ENCODE assay signal across 8 mouse cellular contexts in the genomic region with DNA sequence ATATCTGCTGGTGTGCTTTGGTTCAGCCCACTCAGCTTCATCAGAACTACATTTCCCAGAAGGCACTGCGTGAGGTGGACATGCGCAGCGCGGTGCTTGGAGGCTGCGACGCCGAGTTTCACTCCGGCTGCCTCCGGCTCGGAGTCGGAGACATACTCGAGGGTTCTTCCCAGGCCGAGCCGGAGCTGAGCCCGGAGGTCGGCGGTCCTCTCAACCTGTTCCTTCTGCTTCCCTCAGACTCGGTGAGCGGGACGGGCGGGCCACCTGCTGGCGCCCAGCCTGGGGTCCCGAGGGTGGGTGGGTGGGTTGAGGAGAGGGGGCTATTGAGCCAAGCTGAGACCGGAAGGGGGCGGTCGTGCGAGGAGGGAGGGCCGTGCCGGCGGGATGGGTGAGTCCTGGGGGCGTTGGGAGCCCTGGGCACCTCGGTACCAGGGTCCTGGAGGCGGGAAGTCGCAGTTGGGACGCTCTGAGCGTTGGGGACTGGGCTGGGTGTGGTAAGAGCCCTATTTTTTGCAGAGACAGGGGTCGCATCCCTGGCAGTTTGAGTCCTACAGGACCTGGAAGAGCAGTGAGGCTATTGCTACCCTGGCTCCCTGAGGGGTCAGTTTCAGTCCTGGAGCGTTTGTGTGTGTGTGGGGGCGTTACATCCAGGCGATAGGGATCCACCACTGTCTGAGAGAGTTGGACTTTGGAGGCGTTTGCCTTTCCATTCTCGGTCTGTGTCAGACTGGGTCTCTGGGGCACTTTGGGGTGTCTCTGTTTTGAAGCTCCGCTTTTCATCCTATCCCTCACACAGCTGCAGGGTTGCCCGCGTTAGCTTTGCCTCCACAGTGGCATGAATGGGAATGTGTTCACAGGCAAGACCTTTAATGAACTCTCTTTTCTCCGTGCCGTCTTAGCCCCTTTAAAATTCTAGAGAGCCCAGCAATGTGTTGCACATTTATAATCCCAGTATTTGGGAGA. TPM values are rescaled to one million over a fixed set of nuclear protein-coding genes. Genes with fewer than 3 reads are reported as not detected.
A peak's percentile ranks its signal among the peaks of the same experiment; 100 is the strongest.
DNase-seq lines count a peak whose midpoint lies in the region; ATAC-seq and TF ChIP-seq lines count a peak whose summit lies in the region.

A gene (plus strand): TSS at position 76 of the 963 bp plus-strand sequence.

- 0 out of 2 replicates have a peak, but pooled peaks cover 3% of the 10 kb centered on the region for H3K4me1 ChIP-seq in embryonic facial prominence, embryonic 14.5 days (ENCODE audit: control insufficient read depth, insufficient read depth, low read length)
- H3K4me1 ChIP-seq in limb, embryonic 14.5 days (ENCODE audit: control insufficient read depth, insufficient read depth, low read length), result peaks cover 7% of the 10 kb centered on the region
- H3K4me1 ChIP-seq in midbrain, postnatal 0 days (ENCODE audit: insufficient read depth, low read length), result peaks cover 11% of the 10 kb centered on the region; the same call in 1 of the 2 replicates

- peak; percentile 98 for ATAC-seq in embryonic facial prominence, embryonic 14.5 days (ENCODE audit: low read depth)
- peak; percentile 97 for ATAC-seq in limb, embryonic 14.5 days (ENCODE audit: low FRiP score, low read depth)
- peak; percentile 94 for ATAC-seq in midbrain, postnatal 0 days (ENCODE audit: low FRiP score)

- TF ChIP-seq POLR2A in limb, embryonic 14.5 days (IDR thresholded peaks at IDR 0.05; ENCODE audit: borderline replicate concordance, extremely low read depth, insufficient read depth, insufficient read length), result peak; percentile 94; the same call in 1 of the 2 replicates

- peaks cover 27% of the 10 kb centered on the region for H3K36me3 ChIP-seq in embryonic facial prominence, embryonic 14.5 days (ENCODE audit: control insufficient read depth, insufficient read depth, low read length)
- H3K36me3 ChIP-seq in limb, embryonic 14.5 days (ENCODE audit: control insufficient read depth, insufficient read depth, low read length), result peaks cover 32% of the 10 kb centered on the region
- H3K36me3 ChIP-seq in midbrain, postnatal 0 days (ENCODE audit: insufficient read depth, low read length), result no peaks in the 10 kb centered on the region

- peak within 1 kb of the TSS; percentile 69 for H3K4me2 ChIP-seq in embryonic facial prominence, embryonic 14.5 days (ENCODE audit: low read depth, low read length)
- peak within 1 kb of the TSS; percentile 89 for H3K4me2 ChIP-seq in limb, embryonic 14.5 days (replicated peaks; ENCODE audit: low read depth, low read length, severe bottlenecking)
- peak within 1 kb of the TSS; percentile 76 for H3K4me2 ChIP-seq in midbrain, postnatal 0 days (ENCODE audit: low read depth, low read length, poor library complexity, severe bottlenecking)

- H3K27ac ChIP-seq in embryonic facial prominence, embryonic 14.5 days (replicated peaks; ENCODE audit: low read depth, low read length), result peak within 1 kb of the TSS; percentile 87
- peak within 1 kb of the TSS; percentile 68 for H3K27ac ChIP-seq in limb, embryonic 14.5 days (replicated peaks; ENCODE audit: low read depth, low read length)
- peak within 1 kb of the TSS; percentile 85 for H3K27ac ChIP-seq in midbrain, postnatal 0 days (ENCODE audit: low read depth, low read length)

- TF ChIP-seq CTCF in midbrain, postnatal 0 days (IDR thresholded peaks at IDR 0.05), result peak; percentile 50

- DNase-seq in 3T3-L1 (ENCODE audit: low read depth, low spot score), result peak; percentile 93
- DNase-seq in adrenal gland, postnatal 4 days (ENCODE audit: low spot score in 2 of 2), result peak; percentile 70 to 72
- DNase-seq in embryonic facial prominence, embryonic 14.5 days (ENCODE audit: low spot score), result peak; percentile 96
- DNase-seq in heart, adult 8-10 months (ENCODE audit: low spot score), result peak; percentile 92
- peak; percentile 91 for DNase-seq in kidney, adult 9 months
- DNase-seq in limb, embryonic 14.5 days (ENCODE audit: low spot score), result peak; percentile 93
- DNase-seq in midbrain, postnatal 0 days (ENCODE audit: low spot score), result peak; percentile 95
- peak; percentile 72 to 86 for DNase-seq in spleen, postnatal 14 days (ENCODE audit: low spot score in 2 of 2)

- peak within 1 kb of the TSS; percentile 88 for H3K9ac ChIP-seq in embryonic facial prominence, embryonic 14.5 days (ENCODE audit: low read depth, low read length)
- H3K9ac ChIP-seq in limb, embryonic 14.5 days (ENCODE audit: low read depth, low read length, severe bottlenecking), result peak within 1 kb of the TSS; percentile 84
- peak within 1 kb of the TSS; percentile 83 for H3K9ac ChIP-seq in midbrain, postnatal 0 days (replicated peaks; ENCODE audit: low read length, poor library complexity, severe bottlenecking)

- H3K4me3 ChIP-seq in embryonic facial prominence, embryonic 14.5 days (ENCODE audit: low read depth, low read length), result peak within 1 kb of the TSS; percentile 78
- H3K4me3 ChIP-seq in limb, embryonic 14.5 days (replicated peaks; ENCODE audit: low read length), result peak within 1 kb of the TSS; percentile 67
- peak within 1 kb of the TSS; percentile 71 for H3K4me3 ChIP-seq in midbrain, postnatal 0 days (ENCODE audit: low read depth, low read length)

- no peaks in the 10 kb centered on the region for H3K9me3 ChIP-seq in embryonic facial prominence, embryonic 14.5 days (ENCODE audit: control insufficient read depth, low read length)
- H3K9me3 ChIP-seq in limb, embryonic 14.5 days (ENCODE audit: control insufficient read depth, low read length), result no peaks in the 10 kb centered on the region
- H3K9me3 ChIP-seq in midbrain, postnatal 0 days (ENCODE audit: low read length), result no peaks in the 10 kb centered on the region

- WGBS in embryonic facial prominence, embryonic 14.5 days, result under 1% methylated on average over 29 of the region's 47 CpGs
- 2% methylated on average over 44 of the region's 47 CpGs for WGBS in limb, embryonic 14.5 days
- under 1% methylated on average over 47 of the region's 47 CpGs for WGBS in midbrain, postnatal 0 days

- H3K27me3 ChIP-seq in embryonic facial prominence, embryonic 14.5 days (replicated peaks; ENCODE audit: control insufficient read depth, insufficient read depth, low read length), result no peaks in the 10 kb centered on the region
- H3K27me3 ChIP-seq in limb, embryonic 14.5 days (ENCODE audit: control insufficient read depth, insufficient read depth, low read length), result no peaks in the 10 kb centered on the region
- no peaks in the 10 kb centered on the region for H3K27me3 ChIP-seq in midbrain, postnatal 0 days (ENCODE audit: insufficient read depth, low read length)

RNA-seq across cellular contexts. Expression of the gene that starts here (rescaled TPM):
- 10 to 100 TPM; 18.6 to 19.0 TPM for total RNA-seq in adrenal gland, postnatal 4 days (2021)
- 25.2 and 25.7 TPM in 2 replicates for polyA plus RNA-seq in embryonic facial prominence, embryonic 14.5 days (2014; fragmentation: Nextera tagmentation; extraction: Ambion mirVana)
- 1 to 10 TPM; 6.0 to 7.3 (median 6.8) TPM for total RNA-seq in heart, adult 8-10 months (2022)
- polyA plus RNA-seq in limb, embryonic 14.5 days (2012; rRNA removed), result 28.5 and 38.2 TPM in 2 replicates
- 29.5 TPM in 2 replicates for polyA plus RNA-seq in limb, embryonic 14.5 days (2014; fragmentation: Nextera tagmentation; extraction: Ambion mirVana)
- total RNA-seq in midbrain, postnatal 0 days (2014; rRNA removed), result 22.3 and 25.4 TPM in 2 replicates
- 20.1 and 20.5 TPM in 2 replicates for polyA plus RNA-seq in midbrain, postnatal 0 days (2015; fragmentation: Nextera tagmentation; extraction: Ambion mirVana)

Comparison
In these comparisons a context has a peak if more than half of its experiments do, and no peak if none do; other contexts are left out.
1. Peak in every context shown above with its lines: DNase-seq, ATAC-seq, H3K4me3 ChIP-seq and H3K27ac ChIP-seq.